Mouse (Mus musculus) G1E (cell line): ENCODE data around the gene Madd. TPM values are rescaled to one million over a fixed set of nuclear protein-coding genes. Genes with fewer than 3 reads are reported as not detected.

ENCODE experiments used
- ATAC-seq: 2 replicates; pipeline ENCODE4 v1.8.0; 2016; ENCODE audit warnings: mild to moderate bottlenecking; ENCODE audit not compliant: insufficient number of reproducible peaks, poor library complexity, low FRiP score, severe bottlenecking; ENCODE audit errors: extremely low read depth
- DNase-seq: peaks from one replicate; pipeline ENCODE4 v3.0.0; 2012; ENCODE audit warnings: low spot score
- H3K27me3 ChIP-seq: 2 replicates; pipeline ENCODE4 v1.6.1; 2012; ENCODE audit warnings: mild to moderate bottlenecking, low read length, inconsistent platforms; ENCODE audit not compliant: insufficient read depth
- H3K36me3 ChIP-seq: replicated peaks from 2 replicates; pipeline ENCODE3; 2012; ENCODE audit warnings: mild to moderate bottlenecking, inconsistent platforms
- H3K4me1 ChIP-seq: 2 replicates; pipeline ENCODE4 v1.6.1; 2012; ENCODE audit warnings: low read depth, low read length, inconsistent platforms, mixed read lengths; ENCODE audit not compliant: insufficient read depth
- H3K4me3 ChIP-seq: 2 replicates; pipeline ENCODE4 v1.5.1; 2012; ENCODE audit warnings: low read depth, mild to moderate bottlenecking, inconsistent platforms, low read length, moderate library complexity, mixed read lengths
- H3K9me3 ChIP-seq: replicated peaks from 2 replicates; pipeline ENCODE4 v1.6.1; 2012; ENCODE audit warnings: inconsistent platforms
- CTCF ChIP-seq: IDR thresholded peaks from 2 replicates; pipeline ENCODE4 v1.5.1; 2012; ENCODE audit warnings: low read depth, low read length, inconsistent platforms, mixed read lengths
- GATA1 ChIP-seq: IDR thresholded peaks from 2 replicates; pipeline ENCODE4 v1.6.1; 2012; ENCODE audit warnings: borderline replicate concordance, low read length, inconsistent platforms, mixed read lengths
- GATA2 ChIP-seq: IDR thresholded peaks from 2 replicates; pipeline ENCODE4 v1.6.1; 2012; ENCODE audit warnings: low read depth, low read length, inconsistent platforms, borderline replicate concordance
- POLR2AphosphoS5 ChIP-seq: IDR thresholded peaks from 2 replicates; pipeline ENCODE4 v1.6.1; 2012; ENCODE audit warnings: low read depth, low read length, inconsistent platforms; ENCODE audit not compliant: insufficient replicate concordance
- TAL1 ChIP-seq: conservative IDR thresholded peaks from 2 replicates; pipeline ENCODE4 v1.6.1; 2012; ENCODE audit warnings: low read depth, low read length, inconsistent platforms, mixed read lengths
- polyA plus RNA-seq: library from polyadenylated mRNA; stranded (reverse); fragments of >175 nt; gene quantifications from 2 replicates; pipeline ENCODE4 v1.2.3, GENCODE M21; 2012
- total RNA-seq, 2 experiments: library from RNA; stranded (forward) in 1 of 2; stranded (reverse) in 1 of 2; fragments of 200-1000 nt in 1 of 2; fragments of >200 nt in 1 of 2; fragmentation: Nextera tagmentation in 1 of 2; gene quantifications; 2 replicates each; pipeline ENCODE4 v1.2.3; 2014 to 2017

The Madd gene
- total RNA-seq (2014; fragmentation: Nextera tagmentation) (26.7 and 33.2 TPM in 2 replicates), total RNA-seq (2017) (18.0 and 22.5 TPM in 2 replicates), polyA plus RNA-seq (8.2 and 10.4 TPM in 2 replicates)

GRCm38 (mm10) chr2:91183711-91184405 is at the start of gene Madd:
Gene Madd, minus strand, starts transcription at chr2:91183837.
- peaks cover 10% of the 10 kb centered on the region for H3K36me3 ChIP-seq
- ATAC-seq (peak; percentile 64), DNase-seq (peak; percentile 81)
- peaks cover 41% of the 10 kb centered on the region for H3K4me1 ChIP-seq
- H3K9me3 ChIP-seq = no peaks in the 10 kb centered on the region
- TF ChIP-seq GATA2 (no peak), CTCF (no peak), POLR2AphosphoS5 (no peak), GATA1 (no peak), TAL1 (no peak)
- H3K4me3 ChIP-seq = peak within 1 kb of the TSS; percentile 85
- peaks cover under 1% of the 10 kb centered on the region; the same call in 1 of the 2 replicates for H3K27me3 ChIP-seq

GRCm38 (mm10) chr2:91229735-91230134 is 46.1 kb upstream of the Madd start:
- ATAC-seq (no peak), DNase-seq (no peak)
- Histone ChIP-seq H3K27me3 (no peaks in the 10 kb centered on the region), H3K4me1 (no peaks in the 10 kb centered on the region), H3K4me3 (no peak overlapping the region), H3K36me3 (peaks cover 34% of the 10 kb centered on the region), H3K9me3 (no peaks in the 10 kb centered on the region)
- TF ChIP-seq GATA1 = no peak
- TF ChIP-seq TAL1 = no peak
- TF ChIP-seq GATA2 = no peak

GRCm38 (mm10) chr2:91223614-91224013 is 40.0 kb upstream of the Madd start:
- Histone ChIP-seq H3K27me3 (no peaks in the 10 kb centered on the region), H3K9me3 (no peaks in the 10 kb centered on the region), H3K36me3 (peaks cover 16% of the 10 kb centered on the region), H3K4me3 (no peak overlapping the region), H3K4me1 (no peaks in the 10 kb centered on the region)
- DNase-seq (no peak), ATAC-seq (no peak)
- TF ChIP-seq POLR2AphosphoS5 (no peak), GATA2 (no peak), TAL1 (no peak), CTCF (no peak), GATA1 (no peak)

- H3K27me3 ChIP-seq = no peaks in the 10 kb centered on the region
- DNase-seq (no peak), ATAC-seq (no peak)
- no peak for TF ChIP-seq GATA1
- no peak for TF ChIP-seq TAL1
- no peak for TF ChIP-seq POLR2AphosphoS5
- no peak for TF ChIP-seq CTCF
- no peak for TF ChIP-seq GATA2
- H3K9me3 ChIP-seq = no peaks in the 10 kb centered on the region
- no peaks in the 10 kb centered on the region for H3K4me1 ChIP-seq
- peaks cover 44% of the 10 kb centered on the region for H3K36me3 ChIP-seq
- no peak overlapping the region for H3K4me3 ChIP-seq
Measured at GRCm38 (mm10) chr2:91220501-91220900, 36.9 kb upstream of the Madd start.

GRCm38 (mm10) chr2:91217032-91217431 is 33.4 kb upstream of the Madd start:
- H3K9me3 ChIP-seq = no peaks in the 10 kb centered on the region
- H3K4me1 ChIP-seq = no peaks in the 10 kb centered on the region
- no peak for ATAC-seq
- TF ChIP-seq CTCF = no peak
- TF ChIP-seq POLR2AphosphoS5 = no peak
- no peaks in the 10 kb centered on the region for H3K27me3 ChIP-seq
- DNase-seq = no peak
- H3K36me3 ChIP-seq = peaks cover 66% of the 10 kb centered on the region
- H3K4me3 ChIP-seq = no peak overlapping the region

GRCm38 (mm10) chr2:91213311-91213710 is 29.7 kb upstream of the Madd start:
- Histone ChIP-seq H3K4me1 (no peaks in the 10 kb centered on the region), H3K27me3 (no peaks in the 10 kb centered on the region), H3K36me3 (peaks cover 87% of the 10 kb centered on the region), H3K4me3 (no peak overlapping the region), H3K9me3 (no peaks in the 10 kb centered on the region)
- ATAC-seq = no peak
- DNase-seq = no peak
- TF ChIP-seq CTCF (no peak), POLR2AphosphoS5 (no peak), GATA2 (no peak), TAL1 (no peak), GATA1 (no peak)
